Mouse (Mus musculus): Measurements from ENCODE around the gene Phf3. TPM values are rescaled to one million over a fixed set of nuclear protein-coding genes. Genes with fewer than 3 reads are reported as not detected.
"Not testable (repeated sequence)": the region's sequence is repeated elsewhere in the genome, so short reads cannot be mapped to it uniquely, and the experiment has no call there.

Phf3 gene
- polyA plus RNA-seq, 1 experiment from 2014 or later = 44.9 TPM

DNA sequence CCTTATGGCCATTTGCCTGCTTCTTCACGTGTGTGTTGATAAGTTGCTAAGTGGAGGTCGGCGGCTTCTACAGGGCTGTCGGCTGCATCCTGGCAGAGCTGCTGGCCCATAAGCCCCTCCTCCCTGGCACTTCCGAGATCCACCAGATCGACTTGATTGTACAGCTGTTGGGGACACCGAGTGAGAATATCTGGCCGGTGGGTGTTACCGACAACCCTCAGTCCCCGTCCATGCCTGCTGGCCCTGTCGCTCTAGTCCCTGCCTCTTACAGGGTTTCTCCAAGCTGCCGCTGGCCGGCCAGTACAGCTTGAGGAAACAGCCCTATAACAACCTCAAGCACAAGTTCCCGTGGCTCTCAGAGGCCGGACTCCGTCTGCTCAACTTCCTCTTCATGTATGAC is 103.1 kb downstream of the Phf3 start:
- not testable (repeated sequence) for H3K4me3 ChIP-seq (replicated peaks); ATAC-seq (ENCODE audit: insufficient number of reproducible peaks, insufficient read depth, low FRiP score, low TSS enrichment, low read depth); H3K9ac ChIP-seq (replicated peaks); H3K27me3 ChIP-seq; H3K36me3 ChIP-seq; H3K9me3 ChIP-seq; H3K4me2 ChIP-seq; H3K27ac ChIP-seq; H3K4me1 ChIP-seq (replicated peaks)
- WGBS = 89% methylated on average over 13 of the region's 16 CpGs

GRCm38 (mm10) chr1:30756794-30757193 is 116.9 kb downstream of the Phf3 start:
- H3K9ac ChIP-seq (replicated peaks) = no peak overlapping the region
- H3K4me1 ChIP-seq (replicated peaks) = no peaks in the 10 kb centered on the region
- H3K4me2 ChIP-seq = no peak overlapping the region
- no peak for ATAC-seq (ENCODE audit: insufficient number of reproducible peaks, insufficient read depth, low FRiP score, low TSS enrichment, low read depth)
- H3K36me3 ChIP-seq = no peaks in the 10 kb centered on the region
- no peak overlapping the region for H3K4me3 ChIP-seq (replicated peaks)
- H3K9me3 ChIP-seq = no peaks in the 10 kb centered on the region
- H3K27me3 ChIP-seq = no peaks in the 10 kb centered on the region
- no peak overlapping the region for H3K27ac ChIP-seq

DNA sequence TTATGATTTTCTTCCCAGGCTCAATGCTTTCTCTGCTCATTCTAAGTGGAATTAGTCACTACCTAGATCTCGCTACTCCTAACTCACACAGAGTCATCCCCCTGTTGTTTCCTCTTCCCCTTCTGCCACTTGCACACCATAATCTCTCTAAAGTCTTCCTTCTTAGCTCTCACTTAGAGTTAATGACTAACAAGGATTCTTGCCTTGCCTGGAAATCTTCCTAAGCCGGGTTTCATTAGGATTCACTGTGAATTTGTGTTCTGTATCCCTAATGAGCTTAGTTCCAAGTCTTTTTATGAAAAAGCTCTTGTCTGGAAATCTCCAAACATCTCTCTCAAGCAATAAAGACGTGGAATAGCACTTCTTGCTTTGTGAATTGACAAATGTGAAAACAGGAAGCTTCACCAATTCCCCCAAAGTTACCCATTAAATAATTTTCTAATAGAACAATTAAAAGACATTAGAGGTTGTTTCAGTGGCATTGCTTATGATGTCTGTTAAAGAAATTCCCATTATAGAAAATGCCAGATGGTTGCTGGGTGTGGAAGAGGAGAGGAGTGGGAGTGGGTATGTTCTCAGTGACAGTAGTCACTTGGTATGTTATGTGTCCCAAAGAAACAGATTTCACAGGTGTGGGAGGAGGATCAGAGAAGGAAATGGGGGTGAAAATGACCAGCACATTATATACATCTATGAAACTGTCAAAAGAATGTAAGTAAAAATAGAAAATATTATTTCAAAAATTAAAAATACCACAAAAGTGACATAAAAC is 118.1 kb downstream of the Phf3 start:
- no peak overlapping the region for H3K27ac ChIP-seq
- no peak overlapping the region for H3K4me2 ChIP-seq
- H3K9me3 ChIP-seq = no peaks in the 10 kb centered on the region
- H3K4me3 ChIP-seq (replicated peaks) = no peak overlapping the region
- no peaks in the 10 kb centered on the region for H3K36me3 ChIP-seq
- no peaks in the 10 kb centered on the region for H3K27me3 ChIP-seq
- WGBS = 67% methylated on average over 3 of the region's 3 CpGs
- ATAC-seq (ENCODE audit: insufficient number of reproducible peaks, insufficient read depth, low FRiP score, low TSS enrichment, low read depth) = no peak
- H3K4me1 ChIP-seq (replicated peaks) = no peaks in the 10 kb centered on the region
- no peak overlapping the region for H3K9ac ChIP-seq (replicated peaks)

Other genes starting within 250 kb of the Phf3 start
- gene AC153137.1, start 104.0 kb upstream of the Phf3 start, polyA plus RNA-seq (2016; fragmentation: Nextera tagmentation; extraction: Ambion mirVana) = not detected in 2 replicates